Mouse (Mus musculus) forebrain, embryonic 14.5 days (tissue): ENCODE results near the gene Gars. TPM values are rescaled to one million over a fixed set of nuclear protein-coding genes. Genes with fewer than 3 reads are reported as not detected.
A peak's percentile ranks its signal among the peaks of the same experiment; 100 is the strongest.

ENCODE experiments used
- ATAC-seq: fragments of 200-750 bp; cut with Nextera tagmentation; 2 replicates; pipeline ENCODE4 v1.8.0; 2017; ENCODE audit warnings: mild to moderate bottlenecking, moderate library complexity
- DNase-seq: peaks from one replicate; pipeline ENCODE4 v3.0.0-alpha.2; 2015; ENCODE audit warnings: low spot score
- H3K27ac ChIP-seq: fragments of 300-500 bp; sonication (generic); 2 replicates; pipeline ENCODE4 v1.5.1; 2014; ENCODE audit warnings: low read depth, mild to moderate bottlenecking, control low read depth, low read length, moderate library complexity
- H3K27me3 ChIP-seq: fragments of 300-500 bp; sonication (generic); replicated peaks from 2 replicates; pipeline ENCODE4 v1.6.1; 2014; ENCODE audit warnings: low read length, control low read depth, mixed read lengths; ENCODE audit not compliant: control insufficient read depth, insufficient read depth
- H3K36me3 ChIP-seq: fragments of 300-500 bp; sonication (generic); 2 replicates; pipeline ENCODE4 v1.6.1; 2014; ENCODE audit warnings: low read length, control low read depth; ENCODE audit not compliant: control insufficient read depth, insufficient read depth
- H3K4me1 ChIP-seq: fragments of 300-500 bp; sonication (generic); 2 replicates; pipeline ENCODE4 v1.6.1; 2014; ENCODE audit warnings: antibody characterized with exemption, low read length, control low read depth; ENCODE audit not compliant: control insufficient read depth, insufficient read depth
- H3K4me2 ChIP-seq: fragments of 300-500 bp; sonication (generic); 2 replicates; pipeline ENCODE4 v1.6.1; 2014; ENCODE audit warnings: mild to moderate bottlenecking, control low read depth, low read length
- H3K4me3 ChIP-seq: fragments of 300-500 bp; sonication (generic); 2 replicates; pipeline ENCODE4 v1.5.1; 2014; ENCODE audit warnings: low read depth, low read length, control low read depth
- H3K9ac ChIP-seq: fragments of 300-500 bp; sonication (generic); 2 replicates; pipeline ENCODE4 v1.6.1; 2014; ENCODE audit warnings: mild to moderate bottlenecking, low read length, control low read depth, moderate library complexity
- H3K9me3 ChIP-seq: fragments of 300-500 bp; sonication (generic); replicated peaks from 2 replicates; pipeline ENCODE4 v1.6.1; 2016; ENCODE audit warnings: low read length, control low read depth, mixed read lengths; ENCODE audit not compliant: control insufficient read depth
- WGBS: fragments of 180-500 bp; shearing (Covaris S2); extraction: QIAGEN DNeasy Blood & Tissue Kit; methylation state at CpG from one replicate; pipeline ENCODE4 v1.1.7; 2014; 5-methylcytosine and 5-hydroxymethylcytosine counted together
- polyA plus RNA-seq: library from polyadenylated mRNA; unstranded; fragments of >200 nt; fragmentation: Nextera tagmentation; extraction: Ambion mirVana; gene quantifications from 2 replicates; pipeline ENCODE4 v1.2.1, GENCODE M21; 2014

The Gars gene
- polyA plus RNA-seq, 1 experiment from 2014 or later = 208 TPM

- H3K4me2 ChIP-seq = no peak overlapping the region
- H3K9ac ChIP-seq = no peak overlapping the region
- no peaks in the 10 kb centered on the region for H3K4me1 ChIP-seq
- no peak for DNase-seq
- 72% methylated on average over 1 of the region's 1 CpGs for WGBS
- no peaks in the 10 kb centered on the region for H3K27me3 ChIP-seq
- H3K27ac ChIP-seq = no peak overlapping the region
- ATAC-seq = no peak
- H3K4me3 ChIP-seq = no peak overlapping the region
- no peaks in the 10 kb centered on the region for H3K9me3 ChIP-seq
- H3K36me3 ChIP-seq = peaks cover 32% of the 10 kb centered on the region
Measured at GRCm38 (mm10) chr6:55045326-55045725, 7.5 kb downstream of the Gars start.

DNA sequence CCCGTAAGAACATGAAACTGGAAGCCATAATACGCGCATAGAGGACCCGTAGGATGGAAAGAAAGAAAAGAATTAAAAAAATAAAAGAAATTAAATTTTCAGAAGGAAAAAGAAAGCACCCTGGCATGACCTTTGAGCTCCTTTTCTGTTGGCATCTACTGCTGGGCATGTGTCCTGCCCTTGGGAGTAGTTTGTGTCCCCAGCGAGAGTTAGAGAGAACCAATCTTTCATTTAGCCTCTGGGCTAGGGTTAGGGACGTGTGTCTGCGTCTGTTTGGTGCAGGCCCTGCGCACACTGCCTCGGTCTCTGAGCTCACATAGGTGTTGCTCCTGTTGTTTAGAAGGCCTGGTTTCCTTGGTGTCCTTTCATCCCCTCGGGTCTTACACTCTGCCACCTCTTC is 11.4 kb downstream of the Gars start:
- 90% methylated on average over 10 of the region's 10 CpGs for WGBS
- ATAC-seq = no peak

GRCm38 (mm10) chr6:55054491-55054890 is 16.7 kb downstream of the Gars start:
- H3K4me1 ChIP-seq = no peaks in the 10 kb centered on the region
- DNase-seq (no peak), ATAC-seq (no peak)
- H3K27me3 ChIP-seq = no peaks in the 10 kb centered on the region
- no peak overlapping the region for H3K9ac ChIP-seq
- H3K4me2 ChIP-seq = no peak overlapping the region
- no peak overlapping the region for H3K4me3 ChIP-seq
- 92% methylated on average over 4 of the region's 4 CpGs for WGBS
- H3K9me3 ChIP-seq = no peaks in the 10 kb centered on the region
- H3K27ac ChIP-seq = no peak overlapping the region
- peaks cover 80% of the 10 kb centered on the region for H3K36me3 ChIP-seq

More for the DNA sequence above, 11.4 kb downstream of the Gars start:
- no peaks in the 10 kb centered on the region for H3K9me3 ChIP-seq
- no peak overlapping the region for H3K9ac ChIP-seq
- no peaks in the 10 kb centered on the region for H3K4me1 ChIP-seq
- no peak overlapping the region for H3K27ac ChIP-seq
- peaks cover 65% of the 10 kb centered on the region for H3K36me3 ChIP-seq
- no peak overlapping the region for H3K4me3 ChIP-seq
- H3K27me3 ChIP-seq = no peaks in the 10 kb centered on the region
- no peak for DNase-seq
- no peak overlapping the region for H3K4me2 ChIP-seq

- 89% methylated on average over 3 of the region's 3 CpGs for WGBS
- Histone ChIP-seq H3K9ac (no peak overlapping the region), H3K4me3 (no peak overlapping the region), H3K4me2 (no peak overlapping the region), H3K9me3 (no peaks in the 10 kb centered on the region), H3K27ac (no peak overlapping the region), H3K36me3 (peaks cover 82% of the 10 kb centered on the region), H3K27me3 (no peaks in the 10 kb centered on the region), H3K4me1 (no peaks in the 10 kb centered on the region)
- ATAC-seq = no peak
- DNase-seq = no peak
Measured at GRCm38 (mm10) chr6:55057427-55057826, 19.6 kb downstream of the Gars start.

DNA sequence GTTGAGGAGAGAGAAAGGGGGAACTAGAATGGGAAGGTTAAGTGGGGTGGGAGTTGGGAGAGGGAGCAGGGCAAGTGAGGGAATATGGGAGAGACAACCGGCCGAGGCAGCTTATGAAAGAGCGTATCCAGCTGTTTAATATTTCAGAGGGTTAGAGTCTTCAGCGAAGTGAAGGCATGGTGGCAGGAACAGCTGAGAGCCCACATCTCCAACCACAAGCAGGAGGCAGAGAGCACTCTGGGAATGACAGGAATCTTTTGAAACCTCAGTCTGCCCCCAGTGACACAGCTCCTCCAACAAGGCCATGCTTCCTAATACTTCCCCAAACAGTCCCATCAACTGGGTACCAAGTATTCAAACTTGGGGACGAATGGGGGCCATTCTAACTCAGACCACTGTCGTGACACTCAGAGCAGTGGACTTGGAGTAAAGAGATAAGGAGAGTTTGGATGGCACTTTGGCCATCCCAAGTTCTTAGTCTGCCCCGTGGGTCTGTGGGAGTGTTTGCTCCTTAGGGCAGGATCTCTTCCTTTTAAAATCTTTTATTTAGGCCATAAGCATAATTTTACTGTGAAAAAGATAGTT is 22.5 kb downstream of the Gars start:
- no peak for DNase-seq
- Histone ChIP-seq H3K9me3 (no peaks in the 10 kb centered on the region), H3K4me3 (no peak overlapping the region), H3K9ac (no peak overlapping the region), H3K27me3 (no peaks in the 10 kb centered on the region), H3K36me3 (peaks cover 84% of the 10 kb centered on the region), H3K4me2 (no peak overlapping the region), H3K27ac (no peak overlapping the region), H3K4me1 (no peaks in the 10 kb centered on the region)
- 90% methylated on average over 7 of the region's 7 CpGs for WGBS
- no peak for ATAC-seq

- no peak for ATAC-seq
- Histone ChIP-seq H3K9me3 (no peaks in the 10 kb centered on the region), H3K36me3 (peaks cover 83% of the 10 kb centered on the region), H3K4me3 (no peak overlapping the region), H3K27ac (no peak overlapping the region), H3K9ac (no peak overlapping the region), H3K27me3 (no peaks in the 10 kb centered on the region), H3K4me2 (no peak overlapping the region), H3K4me1 (no peaks in the 10 kb centered on the region)
- DNase-seq = no peak
- WGBS = 91% methylated on average over 11 of the region's 11 CpGs
Measured at GRCm38 (mm10) chr6:55061328-55061727, 23.5 kb downstream of the Gars start.

GRCm38 (mm10) chr6:55062200-55062599 is 24.4 kb downstream of the Gars start:
- DNase-seq (peak; percentile 40), ATAC-seq (peak; percentile 42; the same call in 1 of the 2 replicates)
- H3K9ac ChIP-seq = no peak overlapping the region
- 42% methylated on average over 5 of the region's 5 CpGs for WGBS
- no peaks in the 10 kb centered on the region for H3K4me1 ChIP-seq
- no peaks in the 10 kb centered on the region for H3K9me3 ChIP-seq
- no peak overlapping the region for H3K4me2 ChIP-seq
- H3K27me3 ChIP-seq = no peaks in the 10 kb centered on the region
- H3K4me3 ChIP-seq = no peak overlapping the region
- peaks cover 86% of the 10 kb centered on the region for H3K36me3 ChIP-seq
- H3K27ac ChIP-seq = no peak overlapping the region

- 94% methylated on average over 9 of the region's 9 CpGs for WGBS
- DNase-seq = no peak
- Histone ChIP-seq H3K4me2 (no peak overlapping the region), H3K4me1 (no peaks in the 10 kb centered on the region), H3K9me3 (no peaks in the 10 kb centered on the region), H3K27ac (no peak overlapping the region), H3K36me3 (peaks cover 90% of the 10 kb centered on the region), H3K4me3 (no peak overlapping the region), H3K9ac (no peak overlapping the region), H3K27me3 (no peaks in the 10 kb centered on the region)
- no peak for ATAC-seq
Measured at GRCm38 (mm10) chr6:55063793-55064476, 26.1 kb downstream of the Gars start.

- Histone ChIP-seq H3K36me3 (peaks cover 91% of the 10 kb centered on the region), H3K27ac (no peak overlapping the region), H3K4me3 (no peak overlapping the region), H3K4me2 (no peak overlapping the region), H3K9me3 (no peaks in the 10 kb centered on the region), H3K27me3 (no peaks in the 10 kb centered on the region), H3K4me1 (no peaks in the 10 kb centered on the region), H3K9ac (no peak overlapping the region)
- no peak for ATAC-seq
- no peak for DNase-seq
- WGBS = 96% methylated on average over 7 of the region's 7 CpGs
Measured at GRCm38 (mm10) chr6:55064477-55064827, 26.6 kb downstream of the Gars start.
